Mouse (Mus musculus) neural tube, embryonic 13.5 days (tissue): ENCODE measurements around the gene Cabp7. TPM values are rescaled to one million over a fixed set of nuclear protein-coding genes. Genes with fewer than 3 reads are reported as not detected.

Source experiments
- ATAC-seq: fragments of 200-750 bp; cut with Nextera tagmentation; 2 replicates; pipeline ENCODE4 v1.8.0; 2017; ENCODE audit warnings: low read depth, mild to moderate bottlenecking, moderate TSS enrichment, moderate library complexity
- H3K27ac ChIP-seq: fragments of 300-500 bp; sonication (generic); replicated peaks from 2 replicates; pipeline ENCODE4 v1.5.1; 2015; ENCODE audit warnings: moderate library complexity, mild to moderate bottlenecking, inconsistent platforms
- H3K27me3 ChIP-seq: fragments of 300-500 bp; sonication (generic); 2 replicates; pipeline ENCODE4 v1.6.1; 2015; ENCODE audit warnings: mild to moderate bottlenecking, inconsistent platforms
- H3K36me3 ChIP-seq: fragments of 300-500 bp; sonication (generic); 2 replicates; pipeline ENCODE4 v1.6.1; 2015; ENCODE audit warnings: mild to moderate bottlenecking, inconsistent platforms
- H3K4me1 ChIP-seq: fragments of 300-500 bp; sonication (generic); replicated peaks from 2 replicates; pipeline ENCODE4 v1.6.1; 2015; ENCODE audit warnings: inconsistent platforms
- H3K4me2 ChIP-seq: fragments of 300-500 bp; sonication (generic); 2 replicates; pipeline ENCODE4 v1.6.1; 2015; ENCODE audit warnings: inconsistent platforms, mild to moderate bottlenecking, moderate library complexity
- H3K4me3 ChIP-seq: fragments of 300-500 bp; sonication (generic); 2 replicates; pipeline ENCODE4 v1.5.1; 2015; ENCODE audit warnings: mild to moderate bottlenecking, inconsistent platforms
- H3K9ac ChIP-seq: fragments of 300-500 bp; sonication (generic); 2 replicates; pipeline ENCODE4 v1.6.1; 2015; ENCODE audit warnings: moderate library complexity, mild to moderate bottlenecking, inconsistent platforms
- H3K9me3 ChIP-seq: fragments of 300-500 bp; sonication (generic); 2 replicates; pipeline ENCODE4 v1.6.1; 2016; ENCODE audit warnings: inconsistent platforms
- WGBS: fragments of 180-500 bp; shearing (Covaris S2); methylation state at CpG from one replicate; pipeline ENCODE4 v1.1.7; 2015; 5-methylcytosine and 5-hydroxymethylcytosine counted together
- polyA plus RNA-seq: library from polyadenylated mRNA; unstranded; fragments of >200 nt; fragmentation: Nextera tagmentation; extraction: Ambion mirVana; gene quantifications from 2 replicates; pipeline ENCODE4 v1.2.1, GENCODE M21; 2015

The Cabp7 gene
- polyA plus RNA-seq, 1 experiment from 2014 or later = 3.3 TPM

- H3K27me3 ChIP-seq = peaks cover 86% of the 10 kb centered on the region
- no peaks in the 10 kb centered on the region for H3K9me3 ChIP-seq
- peak; percentile 14; the same call in 1 of the 2 replicates for ATAC-seq
- H3K27ac ChIP-seq = no peak overlapping the region
- peak overlapping the region; percentile 99 for H3K4me2 ChIP-seq
- peaks cover 52% of the 10 kb centered on the region for H3K4me1 ChIP-seq
- WGBS = under 1% methylated on average over 39 of the region's 39 CpGs
- H3K9ac ChIP-seq = peak overlapping the region; percentile 81
- H3K36me3 ChIP-seq = no peaks in the 10 kb centered on the region
- peak overlapping the region; percentile 67 for H3K4me3 ChIP-seq
Measured at GRCm38 (mm10) chr11:4745969-4746368, 609 bp downstream of the Cabp7 start.

GRCm38 (mm10) chr11:4744691-4745090 is 1.9 kb downstream of the Cabp7 start:
- no peak for ATAC-seq
- H3K36me3 ChIP-seq = no peaks in the 10 kb centered on the region
- no peak overlapping the region for H3K27ac ChIP-seq
- H3K9me3 ChIP-seq = no peaks in the 10 kb centered on the region
- peaks cover 73% of the 10 kb centered on the region for H3K27me3 ChIP-seq
- peak overlapping the region; percentile 99 for H3K4me2 ChIP-seq
- 0 out of 2 replicates have a peak overlapping the region, but pooled peaks have one; percentile 81 for H3K9ac ChIP-seq
- H3K4me1 ChIP-seq = peaks cover 41% of the 10 kb centered on the region
- 62% methylated on average over 6 of the region's 6 CpGs for WGBS
- H3K4me3 ChIP-seq = peak overlapping the region; percentile 67; the same call in 1 of the 2 replicates

GRCm38 (mm10) chr11:4740785-4741184 is 5.8 kb downstream of the Cabp7 start:
- no peak overlapping the region for H3K9ac ChIP-seq
- H3K4me1 ChIP-seq = peaks cover 36% of the 10 kb centered on the region
- ATAC-seq = no peak
- WGBS = 55% methylated on average over 5 of the region's 5 CpGs
- no peaks in the 10 kb centered on the region for H3K9me3 ChIP-seq
- H3K4me3 ChIP-seq = no peak overlapping the region
- H3K36me3 ChIP-seq = peaks cover 5% of the 10 kb centered on the region; the same call in 1 of the 2 replicates
- H3K27ac ChIP-seq = no peak overlapping the region
- no peak overlapping the region for H3K4me2 ChIP-seq
- peaks cover 37% of the 10 kb centered on the region for H3K27me3 ChIP-seq

GRCm38 (mm10) chr11:4738719-4739118 is 7.9 kb downstream of the Cabp7 start:
- H3K4me3 ChIP-seq = no peak overlapping the region
- no peak overlapping the region for H3K9ac ChIP-seq
- WGBS = 95% methylated on average over 16 of the region's 16 CpGs
- H3K36me3 ChIP-seq = peaks cover 5% of the 10 kb centered on the region; the same call in 1 of the 2 replicates
- H3K9me3 ChIP-seq = no peaks in the 10 kb centered on the region
- H3K27me3 ChIP-seq = peaks cover 17% of the 10 kb centered on the region
- H3K27ac ChIP-seq = no peak overlapping the region
- H3K4me2 ChIP-seq = no peak overlapping the region
- H3K4me1 ChIP-seq = peaks cover 32% of the 10 kb centered on the region
- no peak for ATAC-seq

DNA sequence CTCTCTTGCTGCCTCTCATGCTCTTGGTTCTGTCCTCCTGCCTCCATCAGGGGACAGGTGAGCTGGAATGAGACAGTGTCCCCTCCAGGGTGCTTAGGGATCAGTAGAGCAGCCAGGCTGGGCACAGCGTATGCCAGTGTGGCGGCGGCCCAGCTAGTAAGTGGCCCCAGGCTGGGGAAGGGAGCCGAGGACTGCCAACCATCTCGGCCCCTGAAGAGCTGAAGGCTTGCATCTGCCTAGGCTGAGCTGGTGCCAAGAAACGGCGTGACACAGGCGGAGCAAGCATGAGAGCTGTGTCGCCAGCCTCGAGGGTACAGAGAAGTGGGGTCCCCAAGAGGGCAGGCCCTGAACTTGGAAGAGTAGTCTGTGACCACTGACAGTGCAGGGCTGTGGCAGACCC is 8.9 kb downstream of the Cabp7 start:
- ATAC-seq = 0 out of 2 replicates have a peak, but pooled peaks have one; percentile 14
- Histone ChIP-seq H3K36me3 (peaks cover 9% of the 10 kb centered on the region; the same call in 1 of the 2 replicates), H3K4me2 (no peak overlapping the region), H3K9me3 (no peaks in the 10 kb centered on the region), H3K27me3 (peaks cover 6% of the 10 kb centered on the region; the same call in 1 of the 2 replicates), H3K4me3 (no peak overlapping the region), H3K27ac (no peak overlapping the region), H3K4me1 (peaks cover 32% of the 10 kb centered on the region), H3K9ac (no peak overlapping the region)
- 68% methylated on average over 10 of the region's 10 CpGs for WGBS

- no peaks in the 10 kb centered on the region for H3K9me3 ChIP-seq
- no peak for ATAC-seq
- H3K4me3 ChIP-seq = no peak overlapping the region
- H3K36me3 ChIP-seq = peaks cover 9% of the 10 kb centered on the region; the same call in 1 of the 2 replicates
- no peaks in the 10 kb centered on the region; the same call in 1 of the 2 replicates for H3K27me3 ChIP-seq
- H3K4me2 ChIP-seq = no peak overlapping the region
- H3K4me1 ChIP-seq = peaks cover 32% of the 10 kb centered on the region
- 41% methylated on average over 6 of the region's 6 CpGs for WGBS
- no peak overlapping the region for H3K27ac ChIP-seq
- no peak overlapping the region for H3K9ac ChIP-seq
Measured at GRCm38 (mm10) chr11:4736355-4736754, 10.2 kb downstream of the Cabp7 start.

DNA sequence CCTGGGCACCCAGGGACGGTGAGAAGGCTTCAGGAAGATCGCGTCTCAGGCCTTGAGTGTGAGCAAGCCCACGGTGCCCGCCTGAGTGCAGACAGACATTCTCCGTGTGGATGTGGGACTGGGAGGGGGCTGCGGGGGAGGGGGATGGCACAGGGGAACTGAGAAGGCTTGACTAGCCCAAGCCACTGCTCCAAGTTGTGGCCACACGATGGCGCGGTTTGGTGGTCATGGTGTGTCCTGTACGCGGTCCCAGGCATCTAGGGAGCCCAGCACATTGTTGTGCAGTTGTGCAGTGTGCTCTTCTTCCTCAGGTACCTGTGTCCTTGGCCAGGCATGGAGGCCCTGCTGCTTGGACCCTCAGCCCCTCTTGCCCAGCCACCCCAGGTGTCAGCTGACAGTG is 12.4 kb downstream of the Cabp7 start:
- 0 out of 2 replicates have a peak, but pooled peaks have one; percentile 12 for ATAC-seq
- Histone ChIP-seq H3K9me3 (no peaks in the 10 kb centered on the region), H3K4me1 (peaks cover 43% of the 10 kb centered on the region), H3K27me3 (no peaks in the 10 kb centered on the region), H3K9ac (no peak overlapping the region), H3K36me3 (peaks cover 9% of the 10 kb centered on the region), H3K4me3 (no peak overlapping the region), H3K4me2 (no peak overlapping the region), H3K27ac (no peak overlapping the region)
- 32% methylated on average over 12 of the region's 12 CpGs for WGBS

GRCm38 (mm10) chr11:4731781-4732180 is 14.8 kb downstream of the Cabp7 start:
- no peak overlapping the region for H3K4me2 ChIP-seq
- no peak for ATAC-seq
- H3K36me3 ChIP-seq = peaks cover 9% of the 10 kb centered on the region; the same call in 1 of the 2 replicates
- no peaks in the 10 kb centered on the region for H3K9me3 ChIP-seq
- no peak overlapping the region for H3K27ac ChIP-seq
- H3K4me3 ChIP-seq = no peak overlapping the region
- peaks cover 31% of the 10 kb centered on the region for H3K4me1 ChIP-seq
- H3K27me3 ChIP-seq = no peaks in the 10 kb centered on the region
- 66% methylated on average over 7 of the region's 7 CpGs for WGBS
- H3K9ac ChIP-seq = no peak overlapping the region

DNA sequence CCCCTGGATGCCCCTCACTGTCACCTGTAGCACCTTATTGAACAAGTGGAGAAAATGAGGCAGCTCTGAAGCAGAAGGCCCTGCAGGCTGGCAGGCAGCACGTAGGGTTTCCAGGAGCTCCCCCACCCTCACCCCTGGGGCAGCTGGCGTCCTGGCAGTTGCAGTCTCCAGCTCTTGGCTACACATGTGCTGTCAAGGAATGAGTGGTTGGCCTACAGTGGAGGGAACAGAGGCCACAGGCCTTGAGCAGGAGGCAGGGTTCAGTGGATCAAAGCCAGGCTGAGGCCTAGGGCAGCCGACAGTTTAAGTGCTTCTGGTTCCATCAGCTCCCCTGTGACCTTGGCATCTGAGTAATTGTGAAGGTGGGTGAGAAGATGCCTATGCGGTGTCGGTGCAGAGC is 15.7 kb downstream of the Cabp7 start:
- H3K27ac ChIP-seq = no peak overlapping the region
- peaks cover 16% of the 10 kb centered on the region; the same call in 1 of the 2 replicates for H3K36me3 ChIP-seq
- H3K27me3 ChIP-seq = no peaks in the 10 kb centered on the region
- ATAC-seq = no peak
- no peak overlapping the region for H3K9ac ChIP-seq
- peaks cover 24% of the 10 kb centered on the region for H3K4me1 ChIP-seq
- no peak overlapping the region for H3K4me2 ChIP-seq
- WGBS = 77% methylated on average over 5 of the region's 5 CpGs
- H3K4me3 ChIP-seq = no peak overlapping the region
- no peaks in the 10 kb centered on the region for H3K9me3 ChIP-seq

GRCm38 (mm10) chr11:4730096-4730495 is 16.5 kb downstream of the Cabp7 start:
- H3K4me1 ChIP-seq = peaks cover 16% of the 10 kb centered on the region
- peaks cover 24% of the 10 kb centered on the region for H3K36me3 ChIP-seq
- no peak for ATAC-seq
- H3K27ac ChIP-seq = no peak overlapping the region
- H3K4me2 ChIP-seq = no peak overlapping the region
- no peak overlapping the region for H3K4me3 ChIP-seq
- H3K27me3 ChIP-seq = no peaks in the 10 kb centered on the region
- H3K9ac ChIP-seq = no peak overlapping the region
- H3K9me3 ChIP-seq = no peaks in the 10 kb centered on the region
- WGBS = 87% methylated on average over 6 of the region's 6 CpGs

DNA sequence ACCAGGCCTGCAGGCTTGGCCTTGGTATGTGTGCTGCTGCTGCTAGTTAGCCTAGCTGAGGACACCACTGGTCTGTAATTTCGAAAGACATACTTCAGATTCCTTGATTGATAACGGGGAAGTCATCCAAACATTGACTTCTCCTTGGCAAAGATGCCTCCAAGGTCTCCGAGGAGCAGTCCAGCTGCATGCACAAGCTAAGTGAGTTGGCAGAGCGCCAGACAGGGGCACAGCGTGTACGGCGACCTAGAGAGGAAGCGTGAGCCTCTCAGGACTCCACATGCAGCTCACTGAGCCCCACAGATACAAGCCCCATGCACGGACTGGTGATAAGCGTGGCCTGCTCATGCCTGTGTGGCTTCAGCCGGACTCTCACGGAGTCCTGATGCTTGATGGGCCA is 17.0 kb downstream of the Cabp7 start:
- 0 out of 2 replicates have a peak, but pooled peaks have one; percentile 21 for ATAC-seq
- Histone ChIP-seq H3K9me3 (no peaks in the 10 kb centered on the region), H3K4me1 (peaks cover 11% of the 10 kb centered on the region), H3K27ac (peak overlapping the region; percentile 47; the same call in 1 of the 2 replicates), H3K27me3 (no peaks in the 10 kb centered on the region), H3K36me3 (peaks cover 28% of the 10 kb centered on the region), H3K4me2 (no peak overlapping the region), H3K9ac (no peak overlapping the region), H3K4me3 (no peak overlapping the region)
- 44% methylated on average over 12 of the region's 12 CpGs for whole genome bisulfite sequencing

GRCm38 (mm10) chr11:4721728-4722127 is 24.9 kb downstream of the Cabp7 start:
- ATAC-seq = no peak
- 61% methylated on average over 8 of the region's 8 CpGs for WGBS

More at GRCm38 (mm10) chr11:4721728-4722127, 24.9 kb downstream of the Cabp7 start:
- Histone ChIP-seq H3K9me3 (no peaks in the 10 kb centered on the region), H3K27ac (no peak overlapping the region), H3K36me3 (peaks cover 41% of the 10 kb centered on the region), H3K4me1 (peaks cover 20% of the 10 kb centered on the region), H3K9ac (no peak overlapping the region), H3K4me2 (no peak overlapping the region), H3K27me3 (no peaks in the 10 kb centered on the region), H3K4me3 (no peak overlapping the region)
